In genomic region chr2:181032407-181032806, GRCm38 (mm10) we compare ENCODE assay signal across 8 mouse cellular contexts. TPM values are rescaled to one million over a fixed set of nuclear protein-coding genes. Genes with fewer than 3 reads are reported as not detected.
DNase-seq lines count a peak whose midpoint lies in the region; ATAC-seq lines count a peak whose summit lies in the region.

No protein-coding gene starts in this region.

- 0 out of 2 replicates have a peak, but pooled peaks have one; percentile 55 for ATAC-seq in hindbrain, embryonic 15.5 days (ENCODE audit: low FRiP score, low read depth)
- no peak for ATAC-seq in inflammation-experienced regulatory T-cells, adult 6 months

- peaks cover 17% of the 10 kb centered on the region; the same call in 1 of the 2 replicates for H3K4me1 ChIP-seq in heart, embryonic 10.5 days
- H3K4me1 ChIP-seq in hindbrain, embryonic 15.5 days (replicated peaks) = peaks cover 3% of the 10 kb centered on the region; the same call in 1 of the 2 replicates

- DNase-seq in heart, postnatal 10 days = peak; percentile 17 to 48
- DNase-seq in heart, embryonic 10.5 days (ENCODE audit: low spot score) = no peak
- peak; percentile 35 for DNase-seq in lung, postnatal 10 days
- no peak for DNase-seq in lung, adult 18-20 months
- DNase-seq in cerebellum, adult 11-12 months = peak; percentile 85
- no peak for DNase-seq in c-Kit-positive CD71-positive TER-119-positive erythroid progenitor cells, embryonic 14.5 days (ENCODE audit: low spot score)

- no peak overlapping the region for H3K9ac ChIP-seq in hindbrain, embryonic 15.5 days

- H3K27me3 ChIP-seq in heart, embryonic 10.5 days (ENCODE audit: insufficient read depth, poor library complexity, severe bottlenecking) = peaks cover 100% of the 10 kb centered on the region
- no peaks in the 10 kb centered on the region for H3K27me3 ChIP-seq in hindbrain, embryonic 15.5 days

- 37% methylated on average over 5 of the region's 5 CpGs for WGBS in heart, embryonic 10.5 days
- WGBS in hindbrain, embryonic 15.5 days = 46% methylated on average over 5 of the region's 5 CpGs

- H3K9me3 ChIP-seq in heart, embryonic 10.5 days = no peaks in the 10 kb centered on the region
- H3K9me3 ChIP-seq in hindbrain, embryonic 15.5 days = no peaks in the 10 kb centered on the region

- no peaks in the 10 kb centered on the region for H3K36me3 ChIP-seq in heart, embryonic 10.5 days
- H3K36me3 ChIP-seq in hindbrain, embryonic 15.5 days = no peaks in the 10 kb centered on the region; the same call in 1 of the 2 replicates

- H3K4me3 ChIP-seq in heart, embryonic 10.5 days = no peak overlapping the region
- no peak overlapping the region for H3K4me3 ChIP-seq in hindbrain, embryonic 15.5 days

- no peak overlapping the region for H3K27ac ChIP-seq in heart, embryonic 10.5 days
- H3K27ac ChIP-seq in hindbrain, embryonic 15.5 days (replicated peaks) = no peak overlapping the region

- intact Hi-C loops in heart, postnatal 10 days (cut with DNase I) = loop anchor here (5.0 kb wide), 1 partner anchor 40 kb away; no protein-coding TSS in a partner anchor

- H3K4me2 ChIP-seq in hindbrain, embryonic 15.5 days = no peak overlapping the region

RNA-seq across cellular contexts. Expression of gene Chrna4, which starts 10.9 kb away (rescaled TPM):
- under 1 TPM; 0.12 to 0.34 TPM for total RNA-seq in heart, postnatal 10 days (2021)
- 0.17 and 1.3 TPM in 2 replicates for polyA plus RNA-seq in heart, embryonic 10.5 days (2016; fragmentation: Nextera tagmentation; extraction: Ambion mirVana)
- polyA plus RNA-seq in hindbrain, embryonic 15.5 days (2015; fragmentation: Nextera tagmentation; extraction: Ambion mirVana) = 40.7 and 42.0 TPM in 2 replicates
- not detected for polyA plus RNA-seq in inflammation-experienced regulatory T-cells, adult 6 months (2017; shearing (Covaris generic))

RNA-seq across cellular contexts. Expression of gene Col20a1, which starts 46.1 kb away (rescaled TPM):
- total RNA-seq in heart, postnatal 10 days (2021) = under 1 TPM; 0.62 to 0.92 TPM
- polyA plus RNA-seq in heart, embryonic 10.5 days (2016; fragmentation: Nextera tagmentation; extraction: Ambion mirVana) = 0.11 and 0.20 TPM in 2 replicates
- polyA plus RNA-seq in hindbrain, embryonic 15.5 days (2015; fragmentation: Nextera tagmentation; extraction: Ambion mirVana) = 0.19 and 0.41 TPM in 2 replicates
- under 1 TPM in 2 of 3 experiments, not detected in 1; 0.78 to 0.93 TPM for polyA plus RNA-seq in inflammation-experienced regulatory T-cells, adult 6 months (2017; shearing (Covaris generic))

Comparison
In these comparisons a context has a peak if more than half of its experiments do, and no peak if none do; other contexts are left out.
1. DNase-seq: peak in heart, postnatal 10 days (2 of 2), lung, postnatal 10 days (single experiment) and cerebellum, adult 11-12 months (single experiment); none in heart, embryonic 10.5 days (single experiment), lung, adult 18-20 months (0 of 2) and c-Kit-positive CD71-positive TER-119-positive erythroid progenitor cells, embryonic 14.5 days (single experiment).
2. RNA of gene Chrna4, which starts 10.9 kb away (polyA plus RNA-seq): 40.7 to 42.0 TPM in hindbrain, embryonic 15.5 days; 0.17 to 1.3 TPM in heart, embryonic 10.5 days and not detected in inflammation-experienced regulatory T-cells, adult 6 months; every median in the first group is over 10 times any median in the second.